Mouse (Mus musculus) embryonic fibroblast, embryonic 13.5 days (primary cell): ENCODE measurements around the gene Kif3a. TPM values are rescaled to one million over a fixed set of nuclear protein-coding genes. Genes with fewer than 3 reads are reported as not detected.
A peak's percentile ranks its signal among the peaks of the same experiment; 100 is the strongest.

Experiments
- H3K27ac ChIP-seq: 2 replicates; pipeline ENCODE4 v1.5.1; 2012; ENCODE audit warnings: low read length, control low read depth, inconsistent platforms; ENCODE audit not compliant: insufficient read depth
- H3K4me1 ChIP-seq: 2 replicates; pipeline ENCODE4 v1.6.1; 2011; ENCODE audit warnings: low read length; ENCODE audit not compliant: control insufficient read depth, insufficient read depth
- H3K4me3 ChIP-seq: 2 replicates; pipeline ENCODE4 v1.5.1; 2011; ENCODE audit warnings: mild to moderate bottlenecking, control low read depth, low read length; ENCODE audit not compliant: insufficient read depth
- CTCF ChIP-seq: IDR thresholded peaks from 2 replicates; pipeline ENCODE4 v1.5.1; 2011; ENCODE audit warnings: mild to moderate bottlenecking, control low read depth, low read length, moderate library complexity, borderline replicate concordance; ENCODE audit not compliant: insufficient read depth
- POLR2A ChIP-seq: IDR thresholded peaks from 2 replicates; pipeline ENCODE4 v1.6.1; 2011; ENCODE audit warnings: low read depth, mild to moderate bottlenecking, control low read depth, low read length, moderate library complexity
- polyA plus RNA-seq: library from polyadenylated mRNA; stranded (reverse); fragments of >200 nt; gene quantifications from 2 replicates; pipeline ENCODE4 v1.2.4, GENCODE M21; 2011; ENCODE audit warnings: low read depth; ENCODE audit not compliant: missing spikeins, insufficient read length

The Kif3a gene
- polyA plus RNA-seq, 1 experiment = 27.3 TPM

DNA sequence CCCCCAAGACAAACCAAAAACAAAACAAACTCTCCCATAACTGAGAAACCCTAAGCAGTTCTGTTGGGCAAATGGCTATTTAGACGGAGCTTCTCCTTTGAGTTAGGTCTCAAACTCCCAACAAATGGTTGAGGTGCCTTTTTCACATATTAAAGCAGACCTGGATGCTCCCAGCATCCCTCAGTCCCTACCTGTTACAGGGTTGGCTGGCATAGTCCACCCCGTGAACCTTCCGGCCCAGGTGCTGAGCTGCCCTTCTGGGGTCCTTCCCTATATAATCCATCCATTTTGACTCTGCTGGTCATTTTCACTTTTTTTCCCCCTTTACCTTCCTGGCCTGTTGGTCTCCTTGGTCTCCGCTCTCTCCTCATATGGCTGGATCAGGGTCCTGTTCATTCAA is 533 bp upstream of the Kif3a start:
- Histone ChIP-seq H3K4me3 (no peak overlapping the region), H3K4me1 (no peaks in the 10 kb centered on the region), H3K27ac (no peak overlapping the region)
- TF ChIP-seq CTCF (no peak), POLR2A (no peak)

DNA sequence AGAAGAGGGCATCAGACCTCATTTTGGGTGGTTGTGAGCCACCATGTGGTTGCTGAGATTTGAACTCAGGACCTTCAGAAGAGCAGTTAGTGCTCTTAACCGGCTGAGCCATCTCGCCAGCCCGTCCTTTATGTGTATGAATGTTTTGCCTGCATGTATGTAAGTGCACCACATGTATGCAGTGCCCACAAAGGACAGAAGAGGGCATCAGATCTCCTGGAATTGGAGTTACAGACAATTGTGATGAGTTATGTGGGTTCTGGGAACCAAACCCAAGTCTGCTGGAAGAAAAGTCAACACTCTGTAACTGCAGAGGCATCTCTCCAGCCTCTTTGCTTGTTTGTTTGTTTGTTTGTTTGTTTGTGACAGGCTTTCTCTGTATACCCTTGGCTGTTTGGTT is 13.4 kb downstream of the Kif3a start:
- Histone ChIP-seq H3K4me1 (no peaks in the 10 kb centered on the region), H3K27ac (no peak overlapping the region), H3K4me3 (no peak overlapping the region)
- no peak for TF ChIP-seq CTCF
- TF ChIP-seq POLR2A = no peak

DNA sequence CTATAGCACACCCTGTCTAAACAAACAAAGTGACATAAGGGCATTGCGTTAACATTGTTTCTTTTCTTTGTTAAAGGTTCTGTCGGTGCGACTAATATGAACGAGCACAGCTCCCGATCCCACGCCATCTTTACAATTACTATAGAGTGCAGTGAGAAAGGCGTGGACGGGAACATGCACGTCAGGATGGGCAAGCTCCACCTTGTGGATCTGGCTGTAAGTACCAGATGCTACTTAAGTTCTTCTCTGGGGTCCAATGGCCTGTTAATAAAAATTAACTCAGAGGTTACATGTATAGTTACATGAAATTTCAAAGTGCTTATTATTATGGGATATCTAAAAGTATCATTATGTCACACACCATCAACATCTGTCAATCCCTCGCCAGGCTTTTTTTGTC is 16.0 kb downstream of the Kif3a start:
- Histone ChIP-seq H3K27ac (no peak overlapping the region), H3K4me1 (no peaks in the 10 kb centered on the region)
- peak; percentile 44; the same call in 1 of the 2 replicates for TF ChIP-seq CTCF
- TF ChIP-seq POLR2A = no peak

DNA sequence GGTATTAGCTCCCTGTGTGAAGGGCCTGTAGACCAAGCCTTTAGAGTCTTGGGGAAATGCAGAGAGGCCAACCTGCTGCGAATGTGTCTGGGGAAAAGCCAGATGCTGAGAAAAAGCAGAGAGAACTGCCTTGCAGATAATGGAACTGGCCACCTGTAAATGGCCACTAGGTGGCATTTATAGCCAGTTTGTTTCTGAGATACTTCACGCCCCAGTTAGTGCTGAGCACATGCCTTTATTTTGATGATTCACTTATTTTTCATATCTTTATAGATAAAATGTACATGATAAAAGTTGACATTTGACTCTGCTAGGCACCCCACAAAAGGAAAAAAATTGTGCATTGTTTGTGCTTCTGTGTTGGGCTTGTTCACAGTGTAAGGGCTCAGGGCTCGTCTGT is 17.7 kb downstream of the Kif3a start:
- Histone ChIP-seq H3K27ac (no peak overlapping the region), H3K4me1 (no peaks in the 10 kb centered on the region), H3K4me3 (no peak overlapping the region)
- TF ChIP-seq CTCF (no peak), POLR2A (no peak)

More for the DNA sequence above, 16.0 kb downstream of the Kif3a start:
- H3K4me3 ChIP-seq = no peak overlapping the region

DNA sequence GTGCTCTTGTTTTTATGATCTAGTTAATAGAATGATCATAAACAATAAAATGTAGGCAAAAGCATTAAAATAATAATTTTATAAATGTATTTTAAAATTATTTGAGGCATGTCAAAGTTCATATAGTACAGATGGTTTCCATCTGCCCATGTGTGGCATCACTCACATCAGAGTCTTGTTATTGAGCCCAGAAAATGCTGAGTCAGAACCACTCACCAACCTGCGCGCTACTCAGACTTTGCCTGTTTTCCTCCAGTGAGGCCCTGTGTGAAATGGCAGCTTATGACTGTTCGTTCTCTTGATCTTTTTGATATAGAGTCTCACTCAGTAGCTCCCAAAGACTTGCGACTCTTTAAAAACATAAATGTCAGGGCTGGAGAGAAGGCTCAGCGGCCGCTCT is 18.3 kb downstream of the Kif3a start:
- Histone ChIP-seq H3K27ac (no peak overlapping the region), H3K4me3 (no peak overlapping the region), H3K4me1 (no peaks in the 10 kb centered on the region)
- no peak for TF ChIP-seq POLR2A
- TF ChIP-seq CTCF = no peak

DNA sequence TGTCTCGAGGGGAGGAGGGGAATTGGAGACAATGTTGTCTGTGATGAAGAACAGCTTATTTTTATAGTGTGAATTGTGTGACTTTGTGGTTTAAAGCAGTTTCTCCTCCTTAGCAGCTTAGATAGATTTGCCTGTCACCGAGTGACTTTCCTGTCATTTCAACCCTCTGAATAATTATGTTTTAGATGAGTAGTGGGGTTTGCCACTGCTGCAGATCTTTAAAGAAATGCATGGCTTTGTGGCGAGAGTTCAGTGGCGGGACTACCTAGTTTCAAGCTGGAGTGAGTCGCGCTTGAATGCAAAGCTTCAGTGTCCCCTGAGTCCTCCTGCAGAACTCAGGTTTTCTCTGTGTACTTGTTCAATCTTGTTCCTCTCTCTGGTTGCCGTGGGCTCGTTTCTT is 21.1 kb downstream of the Kif3a start:
- no peak overlapping the region for H3K27ac ChIP-seq
- no peak overlapping the region for H3K4me3 ChIP-seq
- TF ChIP-seq CTCF (no peak), POLR2A (no peak)
- no peaks in the 10 kb centered on the region for H3K4me1 ChIP-seq

DNA sequence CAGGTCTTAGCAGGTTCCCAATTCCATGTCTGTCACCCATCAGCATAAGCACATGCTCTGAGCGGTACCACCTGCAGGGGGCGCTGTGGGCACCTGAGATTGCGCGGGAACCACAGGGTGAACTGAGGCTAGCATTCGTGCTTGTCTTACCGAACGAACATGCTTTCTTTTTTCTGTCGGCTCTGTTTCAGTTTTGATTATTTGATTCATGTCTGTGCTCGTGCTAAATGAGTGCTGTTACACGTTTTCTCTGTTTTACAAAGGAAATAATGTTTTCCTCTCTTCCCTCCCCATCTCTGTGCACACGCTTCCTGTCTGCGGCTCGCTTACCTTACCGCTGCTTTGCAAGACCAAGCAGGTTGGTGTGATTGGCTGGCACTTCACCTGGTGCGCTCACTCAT is 23.2 kb downstream of the Kif3a start:
- Histone ChIP-seq H3K27ac (no peak overlapping the region), H3K4me3 (no peak overlapping the region), H3K4me1 (no peaks in the 10 kb centered on the region)
- TF ChIP-seq CTCF = peak; percentile 83
- no peak for TF ChIP-seq POLR2A

DNA sequence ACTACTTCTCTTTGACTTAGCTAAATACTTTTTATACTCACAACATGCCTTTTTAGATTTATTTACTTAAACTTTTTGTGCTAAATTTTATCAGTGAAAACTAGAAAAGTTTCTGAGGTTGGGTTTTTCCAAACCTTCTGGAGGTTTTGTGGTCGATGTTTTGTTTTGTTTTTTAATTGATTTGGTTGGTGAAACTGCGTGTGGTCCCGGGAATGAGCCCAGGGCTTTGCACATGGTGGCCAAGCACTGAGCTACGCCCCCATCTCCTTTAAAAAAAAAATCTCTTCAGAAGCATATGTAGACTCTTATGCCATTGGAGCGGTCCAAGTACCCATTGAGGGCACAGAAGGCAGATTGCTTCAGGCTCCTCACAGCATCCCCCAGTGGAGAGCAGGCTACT is 23.9 kb downstream of the Kif3a start:
- H3K4me1 ChIP-seq = no peaks in the 10 kb centered on the region
- no peak overlapping the region for H3K4me3 ChIP-seq
- TF ChIP-seq CTCF (no peak), POLR2A (no peak)
- no peak overlapping the region for H3K27ac ChIP-seq

DNA sequence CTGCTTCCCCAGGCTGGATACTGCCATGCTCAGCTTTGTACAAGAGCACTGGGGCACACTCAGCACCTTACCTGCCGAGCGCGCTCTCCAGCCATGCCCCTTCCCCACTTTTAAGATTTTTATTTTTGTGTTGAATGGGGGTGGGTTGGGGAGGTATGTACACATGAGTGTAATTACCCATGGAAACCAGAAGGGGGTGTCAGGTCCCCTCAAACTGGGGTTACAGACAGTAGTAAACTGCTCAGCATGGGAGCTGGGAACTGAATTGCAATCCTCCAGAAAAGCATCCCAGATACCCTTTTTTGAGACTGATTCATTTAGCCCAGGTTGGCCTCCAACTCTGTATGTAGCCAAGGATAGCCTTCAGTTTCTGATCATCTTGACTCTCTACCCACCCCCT is 37.8 kb downstream of the Kif3a start:
- H3K4me1 ChIP-seq = no peaks in the 10 kb centered on the region
- TF ChIP-seq CTCF (no peak), POLR2A (no peak)
- no peak overlapping the region for H3K4me3 ChIP-seq
- H3K27ac ChIP-seq = no peak overlapping the region

DNA sequence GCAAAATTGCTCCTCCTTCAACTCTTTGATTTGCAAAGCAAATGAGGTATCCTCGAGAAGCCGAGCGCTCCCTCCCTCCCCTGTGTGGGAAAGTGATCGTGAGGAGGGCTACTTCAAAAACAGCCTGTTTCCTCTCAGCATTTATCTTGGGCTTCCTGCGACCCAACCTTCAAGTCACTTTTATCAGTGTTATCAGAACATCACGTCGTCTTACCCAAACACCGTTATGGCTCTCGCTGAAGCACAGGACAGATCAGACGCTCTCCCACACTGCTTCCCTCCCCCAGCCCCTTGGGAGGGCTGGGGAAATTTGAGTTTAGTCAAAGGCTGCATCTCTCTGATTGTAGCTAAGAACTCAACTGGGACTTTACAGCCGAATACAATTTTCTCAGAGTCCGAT is 38.4 kb downstream of the Kif3a start:
- no peak overlapping the region for H3K27ac ChIP-seq
- TF ChIP-seq CTCF = no peak
- TF ChIP-seq POLR2A = no peak
- no peaks in the 10 kb centered on the region for H3K4me1 ChIP-seq
- no peak overlapping the region for H3K4me3 ChIP-seq

DNA sequence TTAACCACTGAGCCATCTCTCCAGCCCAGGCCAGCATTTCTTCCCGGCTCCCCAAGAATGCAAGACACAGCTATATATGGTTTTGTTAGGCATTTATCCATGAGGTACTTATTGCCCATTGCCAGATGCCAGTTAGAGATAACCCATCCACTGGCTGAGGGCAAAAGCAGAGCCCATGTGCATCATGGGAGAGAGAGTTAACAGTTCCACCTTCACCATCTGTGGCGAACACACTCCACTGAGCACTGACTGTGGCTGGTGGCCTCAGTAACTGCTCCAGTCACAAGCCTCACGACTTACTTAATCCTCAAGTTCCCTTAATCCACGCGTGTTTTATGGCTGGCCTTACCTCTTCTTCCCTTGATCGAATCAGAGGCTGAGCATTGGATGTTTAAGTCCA is 42.1 kb downstream of the Kif3a start:
- Histone ChIP-seq H3K4me1 (no peaks in the 10 kb centered on the region), H3K4me3 (no peak overlapping the region), H3K27ac (no peak overlapping the region)
- TF ChIP-seq POLR2A (no peak), CTCF (no peak)

DNA sequence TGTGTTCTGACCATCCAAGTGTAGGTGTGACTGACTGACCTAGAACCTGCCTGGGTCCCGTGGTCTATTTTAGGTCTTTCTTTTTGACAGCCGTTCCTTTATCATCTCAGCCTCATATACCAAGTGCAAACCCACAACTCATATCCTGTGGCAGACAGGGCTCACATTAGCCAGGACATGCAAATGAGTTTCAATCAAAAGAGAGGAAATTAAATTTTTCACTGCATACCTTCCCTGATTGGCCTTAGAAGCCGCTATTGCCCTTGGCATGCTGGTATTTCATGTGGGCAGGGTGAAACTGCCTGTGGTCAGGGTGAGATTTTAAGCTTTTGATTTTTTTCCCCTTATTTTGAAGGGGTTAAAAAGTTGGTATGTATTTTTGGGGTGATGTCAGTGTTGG is 42.5 kb downstream of the Kif3a start:
- Histone ChIP-seq H3K4me3 (no peak overlapping the region), H3K4me1 (no peaks in the 10 kb centered on the region), H3K27ac (no peak overlapping the region)
- TF ChIP-seq POLR2A (no peak), CTCF (no peak)
